Mouse (Mus musculus) spleen, adult 18-20 months (tissue): Measurements from ENCODE around the gene Cby3.

Experiments
- DNase-seq, 2 experiments: peaks; one replicate each; pipeline ENCODE4 v3.0.0; 2022; ENCODE audit warnings: mixed read lengths in 2 of 2

Gene Cby3

GRCm38 (mm10) chr11:50389616-50390015 lies 35.4 kb downstream of the Cby3 start:
- DNase-seq, result no peak

- DNase-seq, result no peak
Measured at GRCm38 (mm10) chr11:50391272-50391960, 37.2 kb downstream of the Cby3 start.

GRCm38 (mm10) chr11:50393306-50393705 lies 39.0 kb downstream of the Cby3 start:
- DNase-seq, result no peak

GRCm38 (mm10) chr11:50394731-50395130 lies 40.5 kb downstream of the Cby3 start:
- no peak for DNase-seq

GRCm38 (mm10) chr11:50396766-50397307 lies 42.6 kb downstream of the Cby3 start:
- DNase-seq, result no peak

- no peak for DNase-seq
Measured at GRCm38 (mm10) chr11:50397316-50397715, 43.1 kb downstream of the Cby3 start.

- DNase-seq, result no peak
Measured at GRCm38 (mm10) chr11:50398803-50399202, 44.5 kb downstream of the Cby3 start.

GRCm38 (mm10) chr11:50402481-50402880 lies 48.2 kb downstream of the Cby3 start:
- DNase-seq, result no peak

GRCm38 (mm10) chr11:50403367-50404014 lies 49.2 kb downstream of the Cby3 start:
- no peak for DNase-seq

- DNase-seq, result no peak
Measured at GRCm38 (mm10) chr11:50407235-50407634, 53.0 kb downstream of the Cby3 start.
